Mouse (Mus musculus) liver, embryonic 14.5 days (tissue): ENCODE results near the gene Pabpn1l. TPM values are rescaled to one million over a fixed set of nuclear protein-coding genes. Genes with fewer than 3 reads are reported as not detected.

Source experiments
- ATAC-seq: fragments of 200-750 bp; cut with Nextera tagmentation; 2 replicates; pipeline ENCODE4 v1.8.0; 2017; ENCODE audit warnings: moderate number of reproducible peaks, mild to moderate bottlenecking, moderate library complexity; ENCODE audit not compliant: insufficient read depth
- DNase-seq, 3 experiments: peaks; one replicate each; pipeline ENCODE4 v3.0.0-alpha.2; 2012 to 2013; ENCODE audit warnings: low read depth in 3 of 3, low spot score in 3 of 3
- H3K27ac ChIP-seq: fragments of 300-500 bp; sonication (generic); 2 replicates; pipeline ENCODE4 v1.5.1; 2014; ENCODE audit warnings: moderate library complexity, mild to moderate bottlenecking, control low read depth, inconsistent platforms
- H3K27me3 ChIP-seq: fragments of 300-500 bp; sonication (generic); 2 replicates; pipeline ENCODE4 v1.6.1; 2014; ENCODE audit warnings: mild to moderate bottlenecking, low read length, moderate library complexity; ENCODE audit not compliant: control insufficient read depth, insufficient read depth
- H3K36me3 ChIP-seq: fragments of 300-500 bp; sonication (generic); replicated peaks from 2 replicates; pipeline ENCODE4 v1.6.1; 2014; ENCODE audit warnings: low read depth; ENCODE audit not compliant: control insufficient read depth, insufficient read depth
- H3K4me1 ChIP-seq, 2 experiments: fragments of 200-500 bp in 1 of 2; fragments of 300-500 bp in 1 of 2; sonication (generic) in 1 of 2; replicated peaks; 2 replicates each; pipeline ENCODE4 v1.6.1; 2012 to 2014; ENCODE audit warnings: antibody characterized with exemption in 1 of 2, inconsistent platforms in 1 of 2, low read length in 1 of 2; ENCODE audit not compliant: control insufficient read depth in 2 of 2, insufficient read depth in 2 of 2
- H3K4me2 ChIP-seq: fragments of 300-500 bp; sonication (generic); 2 replicates; pipeline ENCODE4 v1.6.1; 2014; ENCODE audit warnings: low read depth, mild to moderate bottlenecking, control low read depth, moderate library complexity
- H3K4me3 ChIP-seq, 2 experiments: fragments of 200-500 bp in 1 of 2; fragments of 300-500 bp in 1 of 2; sonication (generic) in 1 of 2; 2 replicates each; pipeline ENCODE4 v1.5.1; 2012 to 2014; ENCODE audit warnings: low read depth in 2 of 2, low read length in 2 of 2, mild to moderate bottlenecking in 2 of 2, control low read depth in 1 of 2, inconsistent platforms in 1 of 2, moderate library complexity in 1 of 2; ENCODE audit not compliant: insufficient read depth in 1 of 2
- H3K9ac ChIP-seq: fragments of 300-500 bp; sonication (generic); replicated peaks from 2 replicates; pipeline ENCODE4 v1.6.1; 2014; ENCODE audit warnings: mild to moderate bottlenecking, control low read depth, moderate library complexity
- H3K9me3 ChIP-seq: fragments of 300-500 bp; sonication (generic); 2 replicates; pipeline ENCODE4 v1.6.1; 2016; ENCODE audit warnings: low read length, mixed read lengths; ENCODE audit not compliant: control insufficient read depth
- CTCF ChIP-seq: IDR thresholded peaks from 2 replicates; pipeline ENCODE4 v1.5.1; 2016; ENCODE audit warnings: antibody characterized with exemption, low read depth, control low read depth
- EP300 ChIP-seq: IDR thresholded peaks from 2 replicates; pipeline ENCODE4 v1.6.1; 2016; ENCODE audit warnings: antibody characterized with exemption, low read depth
- WGBS: fragments of 180-500 bp; shearing (Covaris S2); extraction: QIAGEN DNeasy Blood & Tissue Kit; methylation state at CpG from one replicate; pipeline ENCODE4 v1.1.7; 2014; ENCODE audit not compliant: insufficient replicate concordance; 5-methylcytosine and 5-hydroxymethylcytosine counted together
- polyA plus RNA-seq, 2 experiments: library from polyadenylated mRNA; depleted of rRNA in 1 of 2; stranded (reverse) in 1 of 2; unstranded in 1 of 2; fragments of >200 nt; fragmentation: Nextera tagmentation in 1 of 2; extraction: Ambion mirVana in 1 of 2; gene quantifications; 2 replicates each; pipeline versions ENCODE4 v1.2.1 to v1.2.3; 2012 to 2014

Gene Pabpn1l
- polyA plus RNA-seq, 2 experiments = not detected

DNA sequence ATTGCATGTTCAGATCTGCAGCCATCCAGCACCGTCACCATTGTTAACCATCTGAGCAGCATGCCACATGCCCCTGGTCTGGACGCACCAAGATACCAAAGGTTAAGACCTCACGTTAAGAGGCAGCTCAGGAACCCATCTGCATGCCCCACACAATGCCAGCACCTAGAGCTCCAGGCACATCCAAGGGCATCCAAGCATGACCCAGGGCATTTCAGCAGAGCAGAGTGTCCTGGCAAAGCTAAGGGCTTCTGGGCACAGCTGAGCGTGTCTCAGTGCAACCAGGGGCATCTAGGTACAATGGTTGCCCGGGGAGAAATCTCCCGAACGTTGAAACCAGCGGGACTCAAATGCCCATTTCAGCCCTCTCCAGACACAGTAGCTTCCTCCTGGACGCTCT lies 21.9 kb downstream of the Pabpn1l start:
- no peaks in the 10 kb centered on the region for H3K9me3 ChIP-seq
- no peaks in the 10 kb centered on the region for H3K27me3 ChIP-seq
- no peaks in the 10 kb centered on the region for H3K4me1 ChIP-seq
- ATAC-seq (no peak), DNase-seq (no peak)
- no peaks in the 10 kb centered on the region for H3K36me3 ChIP-seq
- no peak overlapping the region for H3K4me2 ChIP-seq
- no peak overlapping the region for H3K27ac ChIP-seq
- 82% methylated on average over 9 of the region's 9 CpGs for WGBS
- no peak for TF ChIP-seq CTCF
- no peak for TF ChIP-seq EP300
- no peak overlapping the region for H3K9ac ChIP-seq
- no peak overlapping the region for H3K4me3 ChIP-seq

GRCm38 (mm10) chr8:122596031-122596430 lies 26.5 kb downstream of the Pabpn1l start:
- H3K36me3 ChIP-seq = no peaks in the 10 kb centered on the region
- no peak overlapping the region for H3K27ac ChIP-seq
- no peaks in the 10 kb centered on the region for H3K27me3 ChIP-seq
- no peak overlapping the region for H3K4me2 ChIP-seq
- TF ChIP-seq CTCF = no peak
- no peak overlapping the region for H3K9ac ChIP-seq
- H3K4me1 ChIP-seq = 0 out of 4 replicates have a peak, but pooled peaks cover 0 to 3% of the 10 kb centered on the region in 2 experiments
- ATAC-seq (no peak), DNase-seq (no peak)
- 34% methylated on average over 4 of the region's 4 CpGs for WGBS
- no peaks in the 10 kb centered on the region for H3K9me3 ChIP-seq
- H3K4me3 ChIP-seq = no peak overlapping the region

DNA sequence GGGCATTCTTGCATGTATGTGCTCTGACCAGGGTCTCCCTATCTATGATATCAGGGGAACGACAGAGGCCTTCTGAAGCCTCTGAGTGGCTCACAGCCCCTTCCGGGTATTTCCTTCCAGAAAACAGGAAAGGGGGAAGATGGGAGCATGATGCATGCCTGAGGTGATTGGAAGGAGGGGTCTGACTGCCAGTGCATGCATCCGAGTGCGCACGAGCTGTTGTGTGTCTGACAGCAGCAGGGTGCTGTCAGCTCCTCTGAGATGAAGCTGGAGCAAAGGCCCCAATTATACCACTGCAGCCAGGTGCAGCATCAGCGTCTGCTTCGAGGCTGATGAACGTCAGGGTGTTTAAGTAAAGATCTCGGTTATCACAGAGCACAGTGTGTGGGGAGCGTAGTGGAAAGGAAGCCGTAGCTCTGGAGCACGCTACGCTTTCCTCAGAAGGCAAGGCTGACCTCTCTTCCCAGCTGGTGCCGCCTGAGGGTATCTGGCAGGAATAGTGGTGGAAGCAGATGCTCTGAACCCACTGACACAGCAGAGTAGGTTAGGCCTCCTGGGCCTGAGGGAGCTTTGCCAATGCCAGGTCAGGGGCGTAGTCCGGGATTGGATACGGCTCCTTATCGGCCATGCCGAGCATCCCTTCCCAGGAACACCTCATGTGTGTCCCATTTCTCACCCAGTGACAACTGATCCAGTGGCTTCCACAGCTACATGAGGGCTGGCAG lies 28.6 kb downstream of the Pabpn1l start:
- no peak overlapping the region for H3K4me3 ChIP-seq
- H3K27ac ChIP-seq = no peak overlapping the region

DNA sequence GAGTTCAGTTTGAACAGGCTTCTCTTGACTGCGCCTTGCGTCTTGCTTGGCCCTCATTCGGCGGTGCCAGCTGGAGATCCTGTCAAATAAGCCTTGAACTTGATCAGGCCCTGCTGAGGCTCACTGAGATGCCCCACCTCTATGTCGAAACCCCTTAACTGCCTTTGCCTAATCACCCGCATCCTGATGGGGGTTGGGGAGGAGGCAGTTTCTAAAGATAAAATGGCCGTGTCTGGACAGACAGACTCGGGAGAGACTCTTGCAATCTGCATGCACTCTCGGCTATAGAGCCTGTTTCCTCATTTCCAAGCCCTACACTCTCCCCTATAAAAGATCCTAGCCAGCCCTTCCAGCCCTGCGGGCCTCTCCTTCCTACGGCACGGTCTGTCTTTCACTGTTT lies 29.3 kb downstream of the Pabpn1l start:
- 45% methylated on average over 12 of the region's 12 CpGs for WGBS
- TF ChIP-seq EP300 (no peak), CTCF (no peak)
- DNase-seq = no peak
- H3K36me3 ChIP-seq = no peaks in the 10 kb centered on the region
- H3K9me3 ChIP-seq = no peaks in the 10 kb centered on the region
- H3K4me1 ChIP-seq = 0 out of 4 replicates have a peak, but pooled peaks cover 0 to 3% of the 10 kb centered on the region in 2 experiments
- no peak overlapping the region for H3K27ac ChIP-seq
- H3K9ac ChIP-seq = no peak overlapping the region
- H3K4me2 ChIP-seq = no peak overlapping the region
- H3K4me3 ChIP-seq = no peak overlapping the region
- no peaks in the 10 kb centered on the region for H3K27me3 ChIP-seq
- peak; percentile 38; the same call in 1 of the 2 replicates for ATAC-seq

More for the DNA sequence above, 28.6 kb downstream of the Pabpn1l start:
- WGBS = 70% methylated on average over 19 of the region's 19 CpGs
- Histone ChIP-seq H3K9me3 (no peaks in the 10 kb centered on the region), H3K9ac (no peak overlapping the region), H3K27me3 (no peaks in the 10 kb centered on the region), H3K4me1 (0 out of 4 replicates have a peak, but pooled peaks cover 0 to 3% of the 10 kb centered on the region in 2 experiments), H3K4me2 (no peak overlapping the region), H3K36me3 (no peaks in the 10 kb centered on the region)
- no peak for ATAC-seq
- DNase-seq = no peak
- TF ChIP-seq CTCF (no peak), EP300 (no peak)

DNA sequence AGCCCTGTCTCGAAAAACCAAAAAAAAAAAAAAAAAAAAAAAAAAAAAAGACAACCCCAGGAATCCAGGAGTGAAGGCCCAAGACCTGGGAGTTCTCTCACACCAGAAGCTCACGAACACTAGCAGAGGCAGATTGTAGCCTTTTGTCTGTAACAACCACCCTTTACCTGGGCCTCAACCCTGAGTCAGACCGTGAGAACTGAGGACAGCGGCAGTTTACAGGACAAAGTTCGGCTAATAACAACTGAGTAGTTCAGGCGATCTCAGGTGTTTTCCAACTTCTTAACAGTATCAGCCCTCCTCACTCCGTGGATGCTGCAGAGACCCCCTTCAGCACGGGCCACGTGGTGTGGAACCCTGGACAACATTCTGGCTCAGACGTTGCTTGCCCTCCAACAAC lies 35.8 kb downstream of the Pabpn1l start:
- WGBS = 68% methylated on average over 9 of the region's 10 CpGs
- DNase-seq = no peak
- H3K9ac ChIP-seq = no peak overlapping the region
- ATAC-seq = no peak
- H3K4me3 ChIP-seq = no peak overlapping the region
- H3K36me3 ChIP-seq = no peaks in the 10 kb centered on the region
- no peaks in the 10 kb centered on the region for H3K9me3 ChIP-seq
- no peak overlapping the region for H3K27ac ChIP-seq
- peaks cover 0 to 5% of the 10 kb centered on the region in 2 experiments; a peak in 1 of 4 replicates for H3K4me1 ChIP-seq
- no peaks in the 10 kb centered on the region for H3K27me3 ChIP-seq
- no peak overlapping the region for H3K4me2 ChIP-seq
- TF ChIP-seq EP300 (no peak), CTCF (no peak)
